Mouse (Mus musculus) liver, adult (tissue): ENCODE results near the gene Tmprss11c.

Experiments
- GATA4 ChIP-seq: IDR thresholded peaks from 2 replicates; pipeline ENCODE4 v1.6.1; 2014; ENCODE audit warnings: mild to moderate bottlenecking, low read length; ENCODE audit not compliant: insufficient replicate concordance

The Tmprss11c gene

GRCm38 (mm10) chr5:86289208-86289607 is at the start of gene Tmprss11c:
Gene Tmprss11c (minus strand): TSS chr5:86289308.
- TF ChIP-seq GATA4: no peak

GRCm38 (mm10) chr5:86306116-86306515 is 17.0 kb upstream of the Tmprss11c start:
- TF ChIP-seq GATA4: no peak

DNA sequence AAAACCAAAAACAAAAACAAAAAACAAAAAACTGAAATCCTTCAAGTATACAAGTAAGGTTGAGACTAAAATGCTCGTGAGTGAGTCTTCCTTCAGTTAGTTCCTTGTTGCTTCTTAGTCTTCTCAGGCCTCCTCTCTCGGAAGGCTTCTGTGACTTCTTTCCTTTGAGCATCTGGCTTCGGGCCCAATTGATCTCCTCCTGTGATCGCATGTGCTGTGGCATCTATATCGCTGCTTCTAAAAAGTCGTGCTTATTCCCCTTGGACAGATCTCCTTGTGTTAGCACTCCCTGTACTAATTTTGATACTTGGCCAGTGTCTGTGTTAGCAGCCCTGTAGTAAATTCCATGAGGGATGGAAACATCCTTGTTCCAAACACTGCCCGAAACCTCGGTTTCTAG is 14.8 kb upstream of the Tmprss11c start:
- TF ChIP-seq GATA4: no peak

DNA sequence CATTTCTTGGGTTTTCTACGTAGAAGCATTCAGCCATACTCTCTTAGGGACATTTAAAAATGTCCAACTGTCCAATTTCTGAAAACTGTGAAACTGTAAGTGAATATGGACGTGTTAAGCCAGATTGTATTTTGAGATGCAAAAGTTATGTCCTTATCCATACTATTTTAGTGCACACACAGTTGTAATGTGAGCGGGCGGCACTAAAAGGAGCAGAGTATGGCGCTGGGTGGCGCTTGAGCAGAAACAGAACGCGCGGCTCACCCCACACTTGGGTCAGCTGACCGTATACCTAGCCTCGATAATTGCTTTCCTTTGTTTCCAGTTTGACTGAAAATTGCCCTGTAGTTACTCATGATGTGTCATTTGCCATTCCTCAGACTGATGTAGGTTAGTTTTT is 42.5 kb downstream of the Tmprss11c start:
- TF ChIP-seq GATA4: no peak

GRCm38 (mm10) chr5:86244880-86245279 is 44.2 kb downstream of the Tmprss11c start:
- no peak for TF ChIP-seq GATA4

- no peak for TF ChIP-seq GATA4
Observed at GRCm38 (mm10) chr5:86244275-86244674, 44.8 kb downstream of the Tmprss11c start.

GRCm38 (mm10) chr5:86227156-86227853 is 61.8 kb downstream of the Tmprss11c start:
- no peak for TF ChIP-seq GATA4

- TF ChIP-seq GATA4: no peak
Observed at GRCm38 (mm10) chr5:86197801-86198200, 91.3 kb downstream of the Tmprss11c start, which contains the start of gene Gnrhr. Gene Gnrhr (minus strand): TSS chr5:86197901.

DNA sequence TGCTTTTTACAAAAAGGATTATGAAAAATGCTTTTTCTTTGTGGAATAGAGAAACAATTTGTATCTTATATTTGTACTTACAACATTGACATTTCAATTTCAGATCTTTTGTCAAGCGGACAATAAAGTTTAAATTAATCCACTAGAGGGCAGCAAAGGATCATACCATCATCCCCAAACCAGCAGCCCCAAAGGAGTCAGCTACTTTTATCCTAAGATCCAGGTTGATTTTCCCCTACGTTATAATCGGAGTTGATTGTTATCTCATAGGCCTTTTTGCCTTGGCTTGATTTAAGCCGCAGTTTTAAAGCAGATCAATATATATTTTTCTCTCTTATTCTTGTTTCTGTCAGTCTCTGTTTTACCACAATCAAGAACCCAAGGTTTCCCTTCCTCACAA is 97.8 kb downstream of the Tmprss11c start:
- no peak for TF ChIP-seq GATA4

DNA sequence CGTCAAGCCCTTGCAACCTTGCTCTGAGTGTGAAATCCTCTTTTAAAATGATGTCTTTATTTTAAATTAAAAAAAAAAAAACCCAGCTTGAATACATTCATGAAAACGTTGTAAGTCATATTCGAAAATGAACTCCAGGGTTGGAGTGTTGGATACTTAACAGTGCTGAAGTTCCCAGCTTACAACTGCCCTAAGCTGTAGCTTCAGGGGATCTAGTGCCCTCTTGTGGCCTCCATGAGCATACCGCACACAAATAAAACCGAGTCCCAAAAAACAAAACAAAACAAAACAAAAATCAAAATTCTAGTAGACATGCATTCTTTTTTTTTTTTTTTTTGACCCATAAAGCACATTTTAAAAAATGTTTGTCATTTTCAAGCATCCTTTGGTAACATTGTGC is 98.3 kb downstream of the Tmprss11c start:
- no peak for TF ChIP-seq GATA4

DNA sequence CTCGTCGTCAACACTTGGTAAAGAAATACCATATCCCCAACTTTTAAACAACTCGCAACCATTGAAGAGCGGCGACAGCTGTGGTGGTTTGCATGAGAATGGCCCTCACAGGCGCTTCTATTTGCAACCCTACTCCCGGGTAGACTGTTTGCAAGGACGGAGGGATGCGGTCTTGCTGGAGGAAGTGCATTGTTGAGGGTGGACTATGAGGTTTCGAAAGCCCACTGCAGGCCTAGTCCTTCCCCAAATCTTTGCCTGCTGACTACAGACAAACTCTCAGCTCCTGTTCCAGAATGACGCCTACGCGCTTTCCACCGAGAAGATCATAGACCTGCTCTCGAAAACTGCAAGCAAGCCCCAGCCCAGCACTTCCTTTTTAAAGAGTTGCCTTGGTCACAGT is 98.8 kb downstream of the Tmprss11c start:
- TF ChIP-seq GATA4: no peak

DNA sequence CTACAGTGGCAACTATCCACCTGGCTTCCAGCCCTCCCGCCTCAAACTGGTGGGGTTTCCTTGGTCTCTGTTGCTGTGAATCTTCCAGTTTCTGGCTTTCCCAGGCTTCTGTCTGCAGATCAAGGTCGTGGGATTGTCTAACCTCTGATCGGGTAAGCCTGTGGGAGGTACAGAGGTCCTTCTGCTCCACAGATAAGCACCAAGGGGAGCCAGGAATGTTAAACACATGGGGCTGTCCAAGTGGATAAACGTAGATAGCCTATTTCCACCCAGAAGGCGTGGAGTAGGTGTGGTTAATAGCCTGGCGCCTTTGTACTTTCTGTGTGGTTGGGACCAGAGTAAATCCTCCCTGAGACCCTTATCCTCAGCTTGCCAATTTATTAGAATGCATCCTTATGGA is 101.7 kb downstream of the Tmprss11c start:
- TF ChIP-seq GATA4: no peak
